In the genomic region with DNA sequence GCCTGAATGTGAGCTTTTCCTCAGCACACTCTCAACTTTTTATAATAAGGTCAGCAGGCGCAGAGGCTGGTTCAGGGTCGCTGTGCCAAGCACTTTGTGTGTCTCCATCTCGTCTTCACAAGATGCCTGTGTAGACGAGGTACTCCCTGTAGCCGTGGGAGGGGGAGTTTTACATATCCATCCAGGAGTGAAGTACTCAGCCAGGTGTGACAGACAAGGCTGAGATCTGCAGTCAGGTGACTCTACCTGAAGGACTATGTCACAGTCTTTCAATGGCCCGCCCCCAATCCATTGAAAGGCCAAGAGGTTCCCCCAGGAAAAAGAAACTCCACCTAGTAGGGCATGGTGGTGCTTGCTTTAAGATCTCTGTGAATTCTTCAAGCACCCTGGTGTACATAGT, we compare ENCODE assay signal across 8 mouse cellular contexts. TPM values are rescaled to one million over a fixed set of nuclear protein-coding genes. Genes with fewer than 3 reads are reported as not detected.
A peak's percentile ranks its signal among the peaks of the same experiment; 100 is the strongest.
DNase-seq lines count a peak whose midpoint lies in the region; ATAC-seq and TF ChIP-seq lines count a peak whose summit lies in the region.

No protein-coding gene starts in this region.

- ATAC-seq in erythroblast, adult 5-6 weeks (replicated peaks; ENCODE audit: low FRiP score, poor library complexity, severe bottlenecking), result no peak
- no peak for ATAC-seq in liver, embryonic 12.5 days
- ATAC-seq in stomach, embryonic 15.5 days (ENCODE audit: insufficient read depth, low FRiP score, low read depth), result no peak

- H3K4me1 ChIP-seq in erythroblast, embryonic 14.5 days (ENCODE audit: control insufficient read depth), result peaks cover 40% of the 10 kb centered on the region
- H3K4me1 ChIP-seq in spleen, adult 2 months (ENCODE audit: control insufficient read depth, insufficient read depth, insufficient read length), result peaks cover 5% of the 10 kb centered on the region; the same call in 1 of the 2 replicates
- peaks cover 25% of the 10 kb centered on the region for H3K4me1 ChIP-seq in liver, embryonic 12.5 days
- no peaks in the 10 kb centered on the region for H3K4me1 ChIP-seq in stomach, embryonic 15.5 days

- H3K27me3 ChIP-seq in erythroblast, embryonic 14.5 days (ENCODE audit: control insufficient read depth), result no peaks in the 10 kb centered on the region
- no peaks in the 10 kb centered on the region for H3K27me3 ChIP-seq in spleen, adult 2 months (ENCODE audit: control insufficient read depth, insufficient read depth, low read length)
- no peaks in the 10 kb centered on the region for H3K27me3 ChIP-seq in liver, embryonic 12.5 days (replicated peaks)
- H3K27me3 ChIP-seq in stomach, embryonic 15.5 days (replicated peaks), result no peaks in the 10 kb centered on the region

- no peaks in the 10 kb centered on the region for H3K9me3 ChIP-seq in erythroblast, embryonic 14.5 days (ENCODE audit: control insufficient read depth, low read length)
- H3K9me3 ChIP-seq in liver, embryonic 12.5 days (replicated peaks), result no peaks in the 10 kb centered on the region; the same call in 1 of the 2 replicates
- no peaks in the 10 kb centered on the region for H3K9me3 ChIP-seq in stomach, embryonic 15.5 days

- TF ChIP-seq POLR2A in spleen, adult 2 months (IDR thresholded peaks at IDR 0.05; ENCODE audit: low read depth, low read length), result no peak

- H3K4me2 ChIP-seq in liver, embryonic 12.5 days, result peak overlapping the region; percentile 71
- peak overlapping the region; percentile 49 for H3K4me2 ChIP-seq in stomach, embryonic 15.5 days

- H3K27ac ChIP-seq in spleen, adult 2 months (ENCODE audit: insufficient read depth, low read length), result peak overlapping the region; percentile 83
- H3K27ac ChIP-seq in liver, embryonic 12.5 days, result no peak overlapping the region
- H3K27ac ChIP-seq in stomach, embryonic 15.5 days, result no peak overlapping the region; the same call in 1 of the 2 replicates

- H3K9ac ChIP-seq in liver, embryonic 12.5 days, result peak overlapping the region; percentile 73
- no peak overlapping the region for H3K9ac ChIP-seq in stomach, embryonic 15.5 days

- 46% methylated on average over 6 of the region's 6 CpGs for WGBS in spleen, adult 2 months
- 62% methylated on average over 6 of the region's 6 CpGs for WGBS in liver, embryonic 12.5 days (ENCODE audit: insufficient replicate concordance)
- WGBS in stomach, embryonic 15.5 days, result 65% methylated on average over 6 of the region's 6 CpGs

- H3K36me3 ChIP-seq in erythroblast, embryonic 14.5 days (ENCODE audit: control insufficient read depth), result peaks cover 5% of the 10 kb centered on the region
- H3K36me3 ChIP-seq in spleen, adult 2 months (ENCODE audit: control insufficient read depth, insufficient read depth, low read length), result no peaks in the 10 kb centered on the region
- H3K36me3 ChIP-seq in liver, embryonic 12.5 days, result peaks cover 8% of the 10 kb centered on the region
- H3K36me3 ChIP-seq in stomach, embryonic 15.5 days, result no peaks in the 10 kb centered on the region

- TF ChIP-seq CTCF in spleen, adult 2 months (IDR thresholded peaks at IDR 0.05; ENCODE audit: extremely low read depth, insufficient read depth, insufficient read length, insufficient replicate concordance), result no peak

- H3K4me3 ChIP-seq in erythroblast, embryonic 14.5 days (replicated peaks), result peak overlapping the region; percentile 74
- H3K4me3 ChIP-seq in spleen, adult 2 months (ENCODE audit: extremely low read depth, insufficient read depth, insufficient read length), result peak overlapping the region; percentile 90; the same call in 1 of the 2 replicates
- H3K4me3 ChIP-seq in liver, embryonic 12.5 days, result peak overlapping the region; percentile 66
- peak overlapping the region; percentile 59 for H3K4me3 ChIP-seq in stomach, embryonic 15.5 days (replicated peaks)

- no peak for DNase-seq in spleen, adult 2 months (ENCODE audit: low read depth in 1 of 2, low spot score in 2 of 2)
- DNase-seq in spleen, postnatal 36 days (ENCODE audit: low spot score in 2 of 2), result no peak
- no peak for DNase-seq in layer of hippocampus, adult 18-20 months (ENCODE audit: low spot score in 2 of 2)
- DNase-seq in embryo, embryonic 10 days (ENCODE audit: low spot score), result no peak

RNA-seq across cellular contexts. Expression of a gene that starts 4.8 kb away (rescaled TPM):
- 6.9 and 9.3 TPM in 2 replicates for polyA plus RNA-seq in erythroblast, embryonic 14.5 days (2012)
- total RNA-seq in erythroblast, adult 5-6 weeks (2015; ENCODE audit: low replicate concordance), result 2.3 and 21.5 TPM in 2 replicates
- 0.60 and 9.2 TPM in 2 replicates for total RNA-seq in erythroblast, adult 5-6 weeks (2017; ENCODE audit: low replicate concordance)
- polyA plus RNA-seq in spleen, adult 2 months (2012; rRNA removed), result 51.4 and 59.6 TPM in 2 replicates
- polyA plus RNA-seq in liver, embryonic 12.5 days (2016; fragmentation: Nextera tagmentation; extraction: Ambion mirVana), result 37.1 and 39.7 TPM in 2 replicates
- 105 and 110 TPM in 2 replicates for polyA plus RNA-seq in stomach, embryonic 15.5 days (2015; fragmentation: Nextera tagmentation; extraction: Ambion mirVana)
- total RNA-seq in layer of hippocampus, adult 18-20 months (2021), result 10 to 100 TPM; 72.9 to 74.4 TPM

RNA-seq across cellular contexts. Expression of a gene that starts 12.6 kb away (rescaled TPM):
- 0.50 and 0.92 TPM in 2 replicates for polyA plus RNA-seq in erythroblast, embryonic 14.5 days (2012)
- 3.3 TPM in 2 replicates for total RNA-seq in erythroblast, adult 5-6 weeks (2015; ENCODE audit: low replicate concordance)
- total RNA-seq in erythroblast, adult 5-6 weeks (2017; ENCODE audit: low replicate concordance), result 4.2 and 5.7 TPM in 2 replicates
- 12.4 and 14.9 TPM in 2 replicates for polyA plus RNA-seq in spleen, adult 2 months (2012; rRNA removed)
- 9.8 and 10.5 TPM in 2 replicates for polyA plus RNA-seq in liver, embryonic 12.5 days (2016; fragmentation: Nextera tagmentation; extraction: Ambion mirVana)
- polyA plus RNA-seq in stomach, embryonic 15.5 days (2015; fragmentation: Nextera tagmentation; extraction: Ambion mirVana), result 20.0 and 20.8 TPM in 2 replicates
- 1 to 10 TPM; 8.4 to 8.6 TPM for total RNA-seq in layer of hippocampus, adult 18-20 months (2021)
